Mouse (Mus musculus): ENCODE data around the gene Synpr.

DNA sequence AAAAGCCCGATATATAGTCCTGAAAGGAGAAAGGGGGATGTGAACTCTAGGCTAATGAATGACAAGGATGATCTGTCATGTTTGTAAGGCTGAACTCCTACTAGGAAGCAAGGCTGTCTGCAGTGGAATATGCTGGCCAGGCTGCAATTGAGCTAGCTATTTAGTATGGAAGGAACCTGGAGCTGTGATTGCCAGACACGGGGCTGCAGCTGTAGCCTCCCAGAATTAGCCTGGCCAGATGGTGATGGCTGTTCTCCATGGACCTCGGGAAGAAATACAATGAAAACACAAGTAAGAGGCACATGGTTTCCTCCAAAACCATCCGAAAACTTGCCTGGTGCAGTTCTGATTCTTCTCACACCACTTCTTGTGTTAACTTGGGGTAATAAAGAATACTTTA lies 51.6 kb downstream of the Synpr start:
- TF ChIP-seq CTCF (conservative IDR thresholded peaks at IDR 0.05 in 1 of 2, IDR thresholded peaks at IDR 0.05 in 1 of 2; ENCODE audit: low read depth in 2 of 2, low read length in 2 of 2) (no peak), USF1 (IDR thresholded peaks at IDR 0.05; ENCODE audit: low read depth, low read length) (no peak), TBP (conservative IDR thresholded peaks at IDR 0.05; ENCODE audit: low read depth, low read length) (no peak), EP300 (IDR thresholded peaks at IDR 0.05; ENCODE audit: low read length) (no peak), ZC3H11A (IDR thresholded peaks at IDR 0.05; ENCODE audit: low read depth, low read length) (no peak), GABPA (IDR thresholded peaks at IDR 0.05; ENCODE audit: insufficient replicate concordance, low read depth, low read length) (no peak), ZMIZ1 (IDR thresholded peaks at IDR 0.05; ENCODE audit: low read depth, low read length) (no peak), POLR2AphosphoS2 (IDR thresholded peaks at IDR 0.05; ENCODE audit: low read depth, low read length) (no peak), POLR2A (IDR thresholded peaks at IDR 0.05; ENCODE audit: low read depth, low read length) (no peak), MAFK (IDR thresholded peaks at IDR 0.05; ENCODE audit: insufficient replicate concordance, low read length) (no peak), CHD2 (IDR thresholded peaks at IDR 0.05; ENCODE audit: low read length) (no peak)

All from CH12.LX (cell line).